Mouse (Mus musculus): Measurements from ENCODE around the gene Bbs7.

The Bbs7 gene

DNA sequence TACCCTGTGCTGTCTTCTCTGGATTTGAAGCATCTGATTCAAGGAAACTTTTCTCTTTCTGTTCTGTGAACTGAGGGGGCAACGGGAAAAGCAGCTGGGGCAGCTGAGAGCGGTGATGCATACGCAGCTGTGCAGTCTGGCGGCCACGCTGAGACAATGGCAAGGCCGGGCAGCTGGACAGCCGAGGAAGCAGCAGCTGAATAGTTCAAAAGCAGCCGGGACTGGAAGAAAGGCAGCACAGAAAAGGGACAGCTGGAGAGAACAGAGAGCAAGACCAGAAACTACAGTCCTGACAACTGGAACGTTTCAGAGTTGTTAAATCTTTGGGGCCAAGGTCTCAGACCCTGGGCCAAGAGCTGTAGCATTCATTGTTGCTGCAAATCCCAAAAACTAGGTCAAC, 61.9 kb downstream of the Bbs7 start:
- DNase-seq (ENCODE audit: low spot score) = no peak

GRCm38 (mm10) chr3:36544961-36545360, 68.3 kb downstream of the Bbs7 start:
- no peak for DNase-seq (ENCODE audit: low spot score)

GRCm38 (mm10) chr3:36541399-36541798, 71.9 kb downstream of the Bbs7 start:
- no peak for DNase-seq (ENCODE audit: low spot score)

DNA sequence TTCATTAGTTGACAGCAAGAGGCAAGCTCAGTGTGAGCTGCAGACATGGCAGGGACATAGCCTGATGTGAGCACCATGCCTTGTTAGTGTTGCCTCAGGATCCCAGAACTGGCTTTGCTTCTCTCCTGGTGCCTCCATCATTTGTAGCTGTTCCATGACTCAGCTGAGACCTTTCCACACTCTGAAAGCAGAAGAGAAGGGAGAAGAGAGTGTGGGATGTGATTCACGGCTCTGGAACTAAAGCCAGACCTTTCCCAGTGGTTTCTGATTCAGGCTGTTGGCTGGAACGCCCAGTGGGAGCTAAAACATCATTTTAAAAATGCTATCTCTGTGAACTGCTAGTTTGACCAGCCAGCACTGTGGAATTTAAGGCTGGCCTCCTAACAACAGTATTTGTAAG, 72.5 kb downstream of the Bbs7 start:
- DNase-seq (ENCODE audit: low spot score) = no peak

DNA sequence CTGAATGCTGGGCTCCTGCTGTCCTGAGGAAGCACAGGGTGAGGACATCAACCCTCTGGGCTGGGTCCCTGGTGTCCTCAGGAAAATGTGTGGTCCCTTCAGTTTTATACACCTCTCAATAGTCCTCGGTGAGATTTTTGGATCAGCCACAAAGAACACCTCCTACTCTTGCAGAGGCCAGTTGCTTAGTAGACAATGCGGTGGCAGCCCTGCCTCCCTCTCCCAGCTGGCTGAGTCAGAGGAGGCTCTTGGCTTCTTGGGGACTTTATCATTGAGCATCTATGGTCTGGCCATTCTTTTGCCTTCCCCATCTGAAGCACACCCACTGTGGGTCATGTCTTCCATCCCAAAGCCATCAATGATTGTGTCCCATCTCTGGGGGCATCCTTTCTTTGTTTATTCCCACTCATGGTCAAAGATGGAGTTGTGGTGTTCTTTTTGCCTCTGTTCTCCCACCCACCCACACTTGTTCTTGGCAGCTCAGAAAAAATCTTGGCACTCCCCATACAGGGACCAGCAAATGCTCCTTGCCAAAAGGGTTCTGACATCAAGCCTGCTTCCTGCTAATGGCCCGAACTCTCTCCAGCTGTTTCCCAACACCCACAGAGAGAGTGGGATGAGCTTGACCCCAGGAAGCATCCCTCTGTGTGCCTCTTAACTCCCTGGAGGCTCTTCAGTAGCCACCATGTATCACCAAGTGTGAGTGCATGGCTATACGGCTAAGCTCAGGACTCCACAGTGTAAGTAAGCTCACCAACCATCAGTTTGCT, 75.4 kb downstream of the Bbs7 start:
- DNase-seq (ENCODE audit: low spot score) = no peak

DNA sequence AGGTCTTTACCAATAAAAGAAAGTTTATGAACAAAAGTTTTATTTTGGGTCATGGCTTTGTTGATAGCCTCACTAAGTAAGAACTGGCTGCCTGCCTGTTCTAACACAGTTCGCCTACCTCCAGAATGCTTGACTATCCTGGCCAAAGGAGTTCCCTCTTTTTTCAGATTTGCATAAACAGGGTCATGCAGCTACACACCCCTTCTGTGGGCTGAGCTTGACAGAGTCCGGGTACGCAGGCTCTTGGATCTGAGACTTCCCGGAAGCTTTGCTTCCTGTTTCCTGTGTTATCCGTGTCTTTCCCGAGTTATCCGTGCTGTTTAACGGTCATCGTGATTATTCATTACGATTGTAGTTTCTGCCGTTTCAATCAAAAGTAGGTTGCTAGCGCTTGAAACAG, 77.2 kb downstream of the Bbs7 start:
- no peak for DNase-seq (ENCODE audit: low spot score)

- no peak for DNase-seq (ENCODE audit: low spot score)
Observed at GRCm38 (mm10) chr3:36533201-36533672, 80.0 kb downstream of the Bbs7 start.

DNA sequence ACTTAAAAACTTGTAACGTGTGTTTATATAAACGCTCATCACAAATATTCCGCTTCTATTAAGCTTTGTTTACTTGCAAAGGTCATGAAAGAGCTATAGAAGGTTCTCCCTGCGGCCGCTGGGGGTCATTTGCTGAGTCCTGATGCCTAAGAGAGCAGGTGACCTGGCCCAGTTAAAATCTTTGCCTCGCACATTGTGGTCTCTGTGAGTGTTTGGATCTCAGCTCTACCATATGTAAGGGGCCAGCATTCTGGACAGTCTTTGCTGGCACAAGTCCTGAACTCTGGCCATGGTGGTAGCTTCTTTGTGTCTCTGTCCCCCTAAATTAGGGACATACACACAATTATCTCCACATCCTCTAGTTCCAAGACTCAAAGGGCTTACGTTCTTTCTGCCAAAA, 80.5 kb downstream of the Bbs7 start:
- no peak for DNase-seq (ENCODE audit: low spot score)

DNA sequence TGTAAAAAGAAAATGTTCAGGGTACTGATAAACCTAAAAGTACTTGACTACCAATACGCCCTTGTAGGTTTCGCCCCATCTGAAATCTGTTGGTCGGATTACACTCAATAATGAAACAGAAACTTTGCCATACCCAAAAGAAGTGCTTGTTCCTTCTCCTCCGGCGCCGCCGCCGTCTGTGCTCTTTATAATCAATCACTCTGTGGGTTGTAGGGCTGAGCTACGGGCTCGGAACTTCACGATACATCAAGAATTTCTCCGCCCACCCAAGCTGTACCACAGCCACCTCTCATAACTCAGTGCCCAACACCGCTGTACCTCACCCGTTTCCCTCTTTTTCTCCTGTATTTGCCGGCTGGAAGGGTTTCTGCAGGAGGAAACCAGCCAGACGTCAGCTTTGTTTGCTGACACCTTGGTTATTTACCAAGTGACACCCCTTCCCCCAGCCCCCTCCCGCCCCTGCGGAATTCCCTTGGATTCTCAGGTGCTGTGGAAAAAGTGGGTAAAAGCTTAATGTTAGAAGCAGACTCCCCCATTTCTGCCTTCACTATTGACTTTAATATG, 81.2 kb downstream of the Bbs7 start:
- no peak for DNase-seq (ENCODE audit: low spot score)

GRCm38 (mm10) chr3:36531242-36531641, 82.0 kb downstream of the Bbs7 start:
- no peak for DNase-seq (ENCODE audit: low spot score)

GRCm38 (mm10) chr3:36530781-36531180, 82.5 kb downstream of the Bbs7 start:
- no peak for DNase-seq (ENCODE audit: low spot score)

- DNase-seq (ENCODE audit: low spot score) = no peak
Observed at GRCm38 (mm10) chr3:36530345-36530744, 82.9 kb downstream of the Bbs7 start.

- DNase-seq (ENCODE audit: low spot score) = no peak
Observed at GRCm38 (mm10) chr3:36524466-36524865, 88.8 kb downstream of the Bbs7 start.

All from ovary, postnatal 36 days (tissue).